Mouse (Mus musculus) heart, embryonic 13.5 days (tissue): ENCODE results near the gene Gjc1. TPM values are rescaled to one million over a fixed set of nuclear protein-coding genes. Genes with fewer than 3 reads are reported as not detected.

ENCODE experiments used
- ATAC-seq: fragments of 200-750 bp; cut with Nextera tagmentation; 2 replicates; pipeline ENCODE4 v1.8.0; 2017; ENCODE audit warnings: moderate TSS enrichment; ENCODE audit not compliant: insufficient number of reproducible peaks, low FRiP score, low TSS enrichment; ENCODE audit errors: extremely low read depth
- H3K27ac ChIP-seq: fragments of 300-500 bp; sonication (generic); replicated peaks from 2 replicates; pipeline ENCODE4 v1.5.1; 2015; ENCODE audit warnings: moderate library complexity, mild to moderate bottlenecking, inconsistent platforms
- H3K27me3 ChIP-seq: fragments of 300-500 bp; sonication (generic); replicated peaks from 2 replicates; pipeline ENCODE4 v1.6.1; 2015; ENCODE audit warnings: mild to moderate bottlenecking, inconsistent platforms
- H3K36me3 ChIP-seq: fragments of 300-500 bp; sonication (generic); 2 replicates; pipeline ENCODE4 v1.6.1; 2015; ENCODE audit warnings: mild to moderate bottlenecking, inconsistent platforms
- H3K4me1 ChIP-seq: fragments of 300-500 bp; sonication (generic); 2 replicates; pipeline ENCODE4 v1.6.1; 2015; ENCODE audit warnings: inconsistent platforms
- H3K4me2 ChIP-seq: fragments of 300-500 bp; sonication (generic); 2 replicates; pipeline ENCODE4 v1.6.1; 2015; ENCODE audit warnings: inconsistent platforms, mild to moderate bottlenecking, moderate library complexity
- H3K4me3 ChIP-seq: fragments of 300-500 bp; sonication (generic); 2 replicates; pipeline ENCODE4 v1.5.1; 2015; ENCODE audit warnings: moderate library complexity, mild to moderate bottlenecking, inconsistent platforms
- H3K9ac ChIP-seq: fragments of 300-500 bp; sonication (generic); 2 replicates; pipeline ENCODE4 v1.6.1; 2015; ENCODE audit warnings: inconsistent platforms, mild to moderate bottlenecking, moderate library complexity
- H3K9me3 ChIP-seq: fragments of 300-500 bp; sonication (generic); 2 replicates; pipeline ENCODE4 v1.6.1; 2016; ENCODE audit warnings: inconsistent platforms
- WGBS: fragments of 180-500 bp; shearing (Covaris S2); methylation state at CpG from one replicate; pipeline ENCODE4 v1.1.7; 2015; ENCODE audit warnings: mixed read lengths; 5-methylcytosine and 5-hydroxymethylcytosine counted together
- polyA plus RNA-seq: library from polyadenylated mRNA; unstranded; fragments of >200 nt; fragmentation: Nextera tagmentation; extraction: Ambion mirVana; gene quantifications from 2 replicates; pipeline ENCODE4 v1.2.1, GENCODE M21; 2015

Gjc1 gene
- polyA plus RNA-seq, 1 experiment from 2014 or later = 46.5 TPM

DNA sequence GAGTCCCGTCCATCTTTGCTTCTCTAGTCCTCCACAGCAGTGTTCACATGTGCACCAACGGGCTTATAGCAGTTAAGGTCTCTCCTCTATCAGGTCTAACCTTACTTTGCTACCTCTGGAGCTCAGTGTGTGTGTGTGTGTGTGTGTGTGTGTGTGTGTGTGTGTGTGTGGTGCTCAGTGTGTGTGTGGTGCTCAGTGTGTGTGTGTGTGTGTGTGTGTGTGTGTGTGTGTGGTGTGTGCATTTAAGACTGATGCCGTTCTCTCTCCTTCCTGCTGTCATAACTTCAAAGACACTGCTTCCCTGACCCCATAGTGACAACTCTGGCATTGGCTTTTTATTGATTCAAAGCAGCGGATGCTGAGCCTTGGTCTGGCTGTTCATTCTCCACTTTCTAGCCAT is 16.0 kb upstream of the Gjc1 start, which contains the start of gene Higd1b:
TSS of gene Higd1b (plus strand) at position 301 of the 400 bp plus-strand sequence.
- no peaks in the 10 kb centered on the region for H3K9me3 ChIP-seq
- H3K36me3 ChIP-seq = peaks cover 43% of the 10 kb centered on the region
- no peak within 1 kb of the TSS for H3K4me2 ChIP-seq
- H3K4me1 ChIP-seq = peaks cover 8% of the 10 kb centered on the region; the same call in 1 of the 2 replicates
- WGBS = 84% methylated on average over 4 of the region's 4 CpGs
- H3K27me3 ChIP-seq = no peaks in the 10 kb centered on the region
- H3K9ac ChIP-seq = no peak within 1 kb of the TSS
- H3K4me3 ChIP-seq = no peak within 1 kb of the TSS
- no peak for ATAC-seq
- H3K27ac ChIP-seq = no peak within 1 kb of the TSS

DNA sequence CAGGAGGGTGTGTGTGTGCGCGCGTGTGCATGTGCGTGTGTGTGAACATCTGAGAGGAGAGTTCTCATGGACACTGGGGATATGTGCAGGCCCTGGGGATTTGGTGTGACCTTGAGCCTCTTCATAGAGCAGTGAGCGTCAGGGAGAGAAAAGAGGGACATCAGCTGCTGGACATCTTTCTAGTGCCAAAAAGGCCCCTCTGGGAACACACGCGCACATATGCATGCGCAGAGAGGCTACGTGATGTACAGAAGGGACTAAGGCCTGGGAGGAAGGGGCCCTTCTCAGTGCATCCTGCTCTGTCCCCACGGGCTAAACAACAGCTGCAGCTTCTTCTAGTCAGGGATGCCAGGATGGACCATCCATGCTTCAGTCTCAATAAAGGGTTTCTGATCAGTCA is 14.7 kb upstream of the Gjc1 start:
- no peak for ATAC-seq
- H3K36me3 ChIP-seq = peaks cover 29% of the 10 kb centered on the region
- no peaks in the 10 kb centered on the region for H3K9me3 ChIP-seq
- no peak overlapping the region for H3K4me3 ChIP-seq
- H3K4me2 ChIP-seq = no peak overlapping the region
- H3K4me1 ChIP-seq = peaks cover 8% of the 10 kb centered on the region; the same call in 1 of the 2 replicates
- no peaks in the 10 kb centered on the region for H3K27me3 ChIP-seq
- WGBS = 90% methylated on average over 10 of the region's 10 CpGs
- no peak overlapping the region for H3K27ac ChIP-seq
- no peak overlapping the region for H3K9ac ChIP-seq

DNA sequence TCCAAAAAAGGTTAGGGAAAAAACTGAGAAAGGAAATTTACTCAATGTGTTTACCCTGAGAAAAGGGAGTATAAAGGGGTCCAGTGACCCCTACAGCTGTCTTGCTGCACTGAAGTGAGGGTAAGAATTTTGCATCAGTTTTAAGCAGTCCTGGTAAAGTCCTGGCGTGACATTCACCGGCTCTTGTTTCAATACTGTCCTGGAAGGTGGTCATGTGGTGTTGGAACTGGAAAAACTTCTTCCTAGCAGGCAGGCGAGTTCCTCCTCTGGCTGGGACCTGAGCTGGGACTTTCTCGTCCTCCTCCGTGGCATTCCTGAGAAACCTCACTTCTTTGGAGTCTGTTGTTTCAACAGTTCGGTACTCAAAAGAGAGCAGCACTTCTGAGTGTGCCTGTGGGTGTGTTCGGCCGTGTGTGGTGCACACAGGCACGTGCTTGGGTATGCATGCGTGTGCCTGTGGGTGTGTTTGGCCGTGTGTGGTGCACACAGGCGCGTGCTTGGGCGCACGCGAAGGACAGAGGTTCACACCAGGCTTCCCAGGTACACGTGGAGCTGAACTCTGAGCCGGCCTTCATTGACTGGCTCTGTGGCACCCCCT is 13.3 kb upstream of the Gjc1 start:
- Histone ChIP-seq H3K4me3 (no peak overlapping the region), H3K4me1 (peaks cover 9% of the 10 kb centered on the region; the same call in 1 of the 2 replicates), H3K9ac (no peak overlapping the region), H3K36me3 (peaks cover 15% of the 10 kb centered on the region), H3K4me2 (no peak overlapping the region), H3K27ac (no peak overlapping the region), H3K27me3 (no peaks in the 10 kb centered on the region), H3K9me3 (no peaks in the 10 kb centered on the region)
- no peak for ATAC-seq
- WGBS = 64% methylated on average over 18 of the region's 18 CpGs

DNA sequence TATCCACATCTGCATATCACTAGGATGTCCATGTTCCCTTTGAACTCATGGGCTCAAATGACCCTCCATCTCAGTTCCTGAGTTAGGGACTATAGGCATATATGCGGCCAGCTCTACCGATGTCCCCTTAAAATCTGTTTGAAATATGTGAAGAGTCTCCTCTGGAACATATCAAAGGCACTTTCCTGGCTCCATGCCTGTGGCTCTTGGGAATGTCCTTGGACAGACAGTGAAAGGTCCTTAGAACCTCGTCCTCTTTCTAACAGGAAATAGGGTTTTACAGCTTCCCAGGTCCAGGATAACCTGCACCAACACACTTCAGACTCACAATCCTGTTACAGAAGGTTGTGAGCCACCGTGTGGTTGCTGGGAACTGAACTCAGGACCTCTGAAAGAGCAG is 10.8 kb upstream of the Gjc1 start:
- Histone ChIP-seq H3K36me3 (no peaks in the 10 kb centered on the region), H3K9me3 (no peaks in the 10 kb centered on the region), H3K9ac (no peak overlapping the region), H3K4me1 (peaks cover 17% of the 10 kb centered on the region; the same call in 1 of the 2 replicates), H3K4me2 (no peak overlapping the region), H3K4me3 (no peak overlapping the region), H3K27ac (no peak overlapping the region), H3K27me3 (no peaks in the 10 kb centered on the region)
- ATAC-seq = no peak
- WGBS = 50% methylated on average over 4 of the region's 4 CpGs

DNA sequence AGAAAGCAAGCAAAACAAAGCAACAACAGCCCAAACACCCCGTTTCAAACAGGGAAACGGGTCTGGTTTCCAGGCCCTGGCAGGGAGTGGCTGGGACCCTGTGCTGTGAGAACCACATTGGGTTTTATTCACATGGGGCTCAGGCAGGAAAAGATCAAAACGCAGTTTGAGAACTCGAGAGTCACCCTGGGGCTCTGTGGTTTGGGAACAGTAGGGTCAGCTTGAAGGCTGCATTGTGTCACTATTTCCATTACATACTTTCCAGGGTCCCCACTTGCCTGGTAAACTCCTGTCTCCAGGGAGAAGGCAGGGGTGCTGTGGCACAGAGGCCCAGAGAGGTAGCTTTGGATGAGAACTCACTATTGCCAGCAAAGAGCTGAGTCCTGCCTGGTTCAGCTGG is 7.6 kb upstream of the Gjc1 start:
- 48% methylated on average over 4 of the region's 4 CpGs for WGBS
- Histone ChIP-seq H3K9ac (0 out of 2 replicates have a peak overlapping the region, but pooled peaks have one; percentile 2), H3K27ac (no peak overlapping the region)

DNA sequence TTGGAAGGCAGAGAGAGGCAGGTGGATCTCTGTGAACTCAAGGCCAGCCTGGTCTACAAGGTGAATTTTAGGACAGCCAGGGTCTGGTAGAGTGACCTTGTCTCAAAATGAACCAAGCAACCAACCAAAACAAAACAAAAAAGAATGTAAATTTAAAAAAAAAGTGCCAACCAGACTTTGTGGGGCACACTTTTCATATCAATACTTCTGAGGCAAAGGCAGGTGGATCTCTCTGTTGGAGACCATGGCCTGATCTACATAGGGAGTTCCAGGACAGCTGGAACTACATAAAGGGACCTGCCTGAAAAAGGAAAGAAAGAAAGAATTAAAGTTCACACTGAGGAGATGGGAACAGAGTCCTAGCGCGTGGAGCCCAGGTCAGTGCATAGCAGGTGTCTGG is 7.0 kb upstream of the Gjc1 start:
- ATAC-seq = no peak
- no peak overlapping the region for H3K4me3 ChIP-seq
- WGBS = 73% methylated on average over 2 of the region's 2 CpGs
- no peaks in the 10 kb centered on the region for H3K27me3 ChIP-seq
- H3K4me1 ChIP-seq = peaks cover 17% of the 10 kb centered on the region; the same call in 1 of the 2 replicates
- H3K9me3 ChIP-seq = no peaks in the 10 kb centered on the region
- no peak overlapping the region for H3K4me2 ChIP-seq
- no peaks in the 10 kb centered on the region for H3K36me3 ChIP-seq
- no peak overlapping the region for H3K9ac ChIP-seq
- no peak overlapping the region for H3K27ac ChIP-seq

More for the DNA sequence above, 7.6 kb upstream of the Gjc1 start:
- ATAC-seq = no peak
- H3K4me2 ChIP-seq = no peak overlapping the region
- no peaks in the 10 kb centered on the region for H3K27me3 ChIP-seq
- H3K4me1 ChIP-seq = peaks cover 17% of the 10 kb centered on the region; the same call in 1 of the 2 replicates
- no peaks in the 10 kb centered on the region for H3K36me3 ChIP-seq
- no peak overlapping the region for H3K4me3 ChIP-seq
- no peaks in the 10 kb centered on the region for H3K9me3 ChIP-seq

DNA sequence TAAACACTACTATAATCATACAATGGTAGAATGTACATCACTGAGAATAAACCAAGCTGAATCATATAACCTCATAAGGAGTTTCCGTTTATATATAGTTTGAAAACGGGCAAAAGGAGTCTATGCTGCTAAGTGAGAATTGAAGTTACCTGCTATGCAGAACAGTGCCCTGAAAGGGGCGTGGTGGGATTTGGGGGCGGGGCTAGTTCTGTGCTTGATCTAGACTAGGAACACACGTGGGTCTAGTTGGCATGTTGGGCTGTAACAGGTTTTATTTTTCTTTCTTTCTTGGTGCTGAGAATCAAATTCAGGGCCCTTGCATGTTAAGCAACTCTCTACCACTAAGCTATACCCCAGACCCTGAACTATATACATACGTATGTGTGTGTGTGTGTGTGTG is 1.7 kb upstream of the Gjc1 start:
- H3K4me3 ChIP-seq = no peak overlapping the region
- no peaks in the 10 kb centered on the region for H3K36me3 ChIP-seq
- 0 out of 2 replicates have a peak, but pooled peaks cover 3% of the 10 kb centered on the region for H3K27me3 ChIP-seq
- H3K9me3 ChIP-seq = no peaks in the 10 kb centered on the region
- H3K4me1 ChIP-seq = peaks cover 14% of the 10 kb centered on the region
- 47% methylated on average over 6 of the region's 6 CpGs for WGBS
- no peak overlapping the region for H3K27ac ChIP-seq
- H3K4me2 ChIP-seq = no peak overlapping the region
- no peak for ATAC-seq
- no peak overlapping the region for H3K9ac ChIP-seq

DNA sequence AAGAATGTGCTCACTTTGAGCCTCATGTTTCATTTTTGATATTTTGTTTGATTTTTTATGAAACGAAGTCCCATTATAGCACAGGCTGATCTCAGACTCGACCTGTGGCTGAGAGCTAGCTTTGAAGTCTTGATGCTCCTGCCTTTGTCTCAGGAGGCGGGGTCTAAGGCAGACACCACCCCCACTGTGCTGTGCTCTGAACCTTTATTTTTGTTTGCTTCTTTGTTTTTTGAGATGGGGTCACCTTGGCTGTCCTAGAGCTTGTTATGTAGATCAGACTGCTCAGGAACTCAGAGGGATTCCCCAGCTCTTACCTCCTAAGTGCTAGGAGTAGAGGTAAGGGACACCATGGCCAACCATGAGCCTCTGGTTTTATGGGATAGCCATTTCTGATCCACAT is 932 bp upstream of the Gjc1 start:
- Histone ChIP-seq H3K9ac (no peak overlapping the region), H3K36me3 (no peaks in the 10 kb centered on the region), H3K27ac (no peak overlapping the region), H3K9me3 (no peaks in the 10 kb centered on the region), H3K27me3 (0 out of 2 replicates have a peak, but pooled peaks cover 3% of the 10 kb centered on the region), H3K4me2 (no peak overlapping the region), H3K4me3 (no peak overlapping the region), H3K4me1 (peaks cover 21% of the 10 kb centered on the region)
- 31% methylated on average over 3 of the region's 3 CpGs for WGBS
- ATAC-seq = no peak

DNA sequence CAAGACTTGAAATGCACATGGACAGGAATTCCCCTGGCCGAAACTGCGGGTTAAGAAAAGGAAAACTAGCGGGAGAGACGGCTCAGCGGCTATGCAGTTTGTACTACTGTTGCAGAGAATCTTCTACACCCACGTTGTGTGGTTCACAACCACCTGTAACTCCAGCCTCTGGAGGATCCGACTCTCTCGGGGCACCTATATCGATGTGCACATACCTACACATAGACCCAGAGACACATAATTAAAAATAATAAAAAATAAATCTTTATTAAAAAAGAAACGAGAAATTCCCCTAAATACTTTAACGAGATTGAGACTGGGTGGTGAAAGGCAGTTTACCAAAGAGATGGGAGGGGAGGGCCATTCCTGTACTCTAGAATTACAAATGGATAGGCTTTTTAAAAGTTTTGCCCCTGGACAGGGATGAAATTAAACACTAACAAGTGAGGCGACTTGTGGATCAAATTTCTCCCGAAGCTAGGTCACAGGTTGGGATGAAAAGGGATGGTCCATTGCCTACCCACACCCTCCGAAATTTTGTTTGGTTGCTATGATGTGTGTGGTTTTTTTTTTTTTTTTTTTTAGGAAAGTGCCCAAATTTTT is 384 bp upstream of the Gjc1 start:
- Histone ChIP-seq H3K4me2 (peak overlapping the region; percentile 86), H3K4me1 (peaks cover 26% of the 10 kb centered on the region), H3K9ac (peak overlapping the region; percentile 95), H3K36me3 (no peaks in the 10 kb centered on the region), H3K9me3 (no peaks in the 10 kb centered on the region), H3K27ac (peak overlapping the region; percentile 99), H3K27me3 (0 out of 2 replicates have a peak, but pooled peaks cover 3% of the 10 kb centered on the region), H3K4me3 (peak overlapping the region; percentile 70)
- 8% methylated on average over 14 of the region's 14 CpGs for WGBS
- no peak for ATAC-seq

DNA sequence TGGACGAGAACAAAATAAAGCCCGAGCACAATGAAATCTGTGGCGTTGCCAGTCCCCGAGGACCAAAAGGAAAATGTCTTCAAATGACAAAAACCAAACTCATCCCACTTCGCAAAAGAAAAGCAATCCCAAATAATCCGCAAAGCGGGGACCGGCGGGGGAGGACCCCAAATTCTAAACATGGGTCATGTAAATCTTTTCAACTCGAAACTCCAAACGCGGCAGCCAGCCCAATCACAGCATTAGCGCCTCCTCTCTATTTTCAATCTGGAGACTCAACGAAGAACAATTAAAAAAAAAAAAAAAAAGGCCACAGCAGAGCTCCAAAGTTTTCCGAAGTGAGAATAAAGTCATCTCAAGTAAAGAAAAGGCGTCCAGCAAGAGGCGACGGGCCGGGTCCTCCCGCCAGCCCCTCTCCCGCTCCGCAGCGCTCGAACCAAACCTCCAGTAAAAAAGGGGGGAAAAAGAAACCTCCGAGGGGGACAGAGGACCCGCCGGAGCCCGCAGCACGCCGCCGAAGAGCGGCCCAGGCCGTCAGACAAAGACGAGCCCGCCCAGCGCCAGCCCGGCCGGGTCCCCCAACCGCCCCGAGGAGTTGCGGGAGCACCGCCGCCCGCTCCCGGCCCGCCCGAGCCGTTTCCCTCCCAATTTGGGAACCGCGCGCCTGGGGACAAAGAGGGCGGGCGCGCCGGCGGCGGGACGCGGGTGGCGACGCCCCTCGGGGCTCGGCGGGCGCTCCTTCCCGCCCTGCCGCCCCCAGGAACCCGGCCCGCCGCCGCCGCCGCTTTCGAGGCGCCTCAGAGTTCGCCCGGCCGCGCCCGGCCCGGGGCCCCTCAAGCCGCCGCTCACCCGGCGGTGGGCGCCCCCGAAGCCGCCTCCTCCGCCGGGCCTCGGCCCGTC is 1.1 kb downstream of the Gjc1 start:
- H3K9me3 ChIP-seq = no peaks in the 10 kb centered on the region
- H3K27ac ChIP-seq = peak overlapping the region; percentile 99
- WGBS = under 1% methylated on average over 57 of the region's 92 CpGs
- H3K36me3 ChIP-seq = no peaks in the 10 kb centered on the region
- peak overlapping the region; percentile 95 for H3K9ac ChIP-seq
- H3K4me1 ChIP-seq = peaks cover 41% of the 10 kb centered on the region
- peak overlapping the region; percentile 86 for H3K4me2 ChIP-seq
- 0 out of 2 replicates have a peak, but pooled peaks cover 3% of the 10 kb centered on the region for H3K27me3 ChIP-seq
- H3K4me3 ChIP-seq = peak overlapping the region; percentile 70
- ATAC-seq = peak; percentile 41; the same call in 1 of the 2 replicates

DNA sequence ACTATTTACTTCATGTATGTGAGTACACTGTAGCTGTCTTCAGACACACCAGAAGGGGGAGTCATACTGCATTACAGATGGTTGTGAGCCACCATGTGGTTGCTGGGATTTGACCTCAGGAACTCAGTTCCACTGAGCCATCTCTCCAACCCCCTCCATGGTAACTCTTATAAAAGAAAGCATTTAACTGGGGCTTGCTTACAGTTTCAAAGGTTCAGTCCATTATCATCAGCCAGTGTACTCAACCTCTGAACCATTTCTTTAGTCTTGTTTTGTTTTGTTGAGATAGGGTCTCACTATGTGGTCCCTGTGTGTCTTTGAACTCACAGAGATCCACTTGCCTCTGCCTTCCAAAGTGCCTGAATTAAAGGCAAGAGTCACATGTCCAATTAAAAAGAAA is 4.6 kb downstream of the Gjc1 start:
- Histone ChIP-seq H3K27me3 (no peaks in the 10 kb centered on the region), H3K4me1 (peaks cover 61% of the 10 kb centered on the region), H3K4me3 (no peak overlapping the region), H3K36me3 (peaks cover 12% of the 10 kb centered on the region), H3K9ac (no peak overlapping the region), H3K27ac (no peak overlapping the region), H3K4me2 (peak overlapping the region; percentile 16; the same call in 1 of the 2 replicates), H3K9me3 (no peaks in the 10 kb centered on the region)
- no peak for ATAC-seq
